Mouse (Mus musculus) ovary, postnatal 10 days (tissue): ENCODE measurements at regions not wholly inside any gene's neighbourhood (a gene's known extent, or its start where the extent isn't known, plus 50 kb on each side); places are given as distances from the start of the nearest gene placed in this dataset.

Experiments
- DNase-seq: peaks from one replicate; pipeline ENCODE4 v3.0.0; 2022; ENCODE audit warnings: low spot score

DNA sequence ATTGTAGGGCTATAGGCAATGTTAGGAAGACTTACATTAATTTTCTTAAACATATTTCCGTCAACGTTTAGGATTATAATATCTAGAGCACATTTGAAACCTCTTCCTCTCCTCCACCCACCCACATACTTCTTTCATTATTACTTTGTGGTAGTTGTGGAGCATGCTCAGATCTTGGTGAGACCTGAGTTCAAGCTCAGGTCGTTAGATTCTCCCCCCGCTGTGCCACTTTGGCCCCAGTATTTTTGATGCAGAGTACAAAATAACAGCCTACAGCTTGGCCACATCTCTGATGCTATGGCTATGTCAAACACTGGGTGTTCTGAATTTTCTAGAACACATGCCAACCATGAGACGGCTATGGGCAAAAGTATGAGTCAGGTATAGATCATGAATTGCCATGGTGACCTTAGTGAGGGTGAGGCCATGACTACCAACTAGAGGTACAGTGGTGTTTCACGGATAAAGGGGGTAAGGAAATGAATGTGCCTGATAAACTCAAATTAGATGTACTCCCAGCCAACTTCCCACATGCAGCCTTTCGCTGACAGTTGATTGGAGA is 68.5 kb upstream of the H2afz start:
- no peak for DNase-seq

GRCm38 (mm10) chr3:137798769-137799168 is 65.5 kb upstream of the H2afz start:
- no peak for DNase-seq

DNA sequence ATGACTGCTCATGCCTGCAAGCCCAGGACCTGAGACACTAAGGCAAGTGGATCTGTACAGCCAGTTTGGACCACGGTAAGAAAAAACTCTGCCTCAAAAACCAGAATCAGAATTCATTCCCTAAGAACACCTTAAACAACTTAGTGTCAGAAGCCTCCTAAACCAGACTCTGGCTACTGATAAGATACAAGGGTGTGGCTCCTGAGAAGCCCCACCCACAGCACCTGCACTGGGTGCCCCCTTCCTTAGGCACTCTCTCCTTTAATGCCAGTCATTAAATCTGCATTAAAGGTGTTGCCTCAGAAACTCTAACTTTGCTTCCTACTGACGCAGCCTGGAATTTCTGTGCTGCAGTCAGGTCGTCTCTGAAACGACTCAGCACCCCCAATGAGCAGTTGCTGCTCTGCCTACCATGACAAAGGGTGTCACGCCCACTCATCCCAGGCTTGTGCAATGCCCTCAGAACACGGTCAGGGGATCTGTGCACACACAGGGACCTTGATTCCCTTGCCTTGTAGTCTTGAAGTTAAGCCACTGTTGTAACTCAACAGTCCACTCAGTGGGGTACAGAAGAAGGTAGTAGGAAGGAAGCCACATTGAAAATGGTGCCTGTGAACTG is 62.8 kb upstream of the H2afz start:
- DNase-seq = no peak

- DNase-seq = no peak
These were observed 56.9 kb upstream of the H2afz start for GRCm38 (mm10) chr3:137807423-137807822.

GRCm38 (mm10) chr3:137807913-137808684 is 56.2 kb upstream of the H2afz start:
- DNase-seq = no peak

DNA sequence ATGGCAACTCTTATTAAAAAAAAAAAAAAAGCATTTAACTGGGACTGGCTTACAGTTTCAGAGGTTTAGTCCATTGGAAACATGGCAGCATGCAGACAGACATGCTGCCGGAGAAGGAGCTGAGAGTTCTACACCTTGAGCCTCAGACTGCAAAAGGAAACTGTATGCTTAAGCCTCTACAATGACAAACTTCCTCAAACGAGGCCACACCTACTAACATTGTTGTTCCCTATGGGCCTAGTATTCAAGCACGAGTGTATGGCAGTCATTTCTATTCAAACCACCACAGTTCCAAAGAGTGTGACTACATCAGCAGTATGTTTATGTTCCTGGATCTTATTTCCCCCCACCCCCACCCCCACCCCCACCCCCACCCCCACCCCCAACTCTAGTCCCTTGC is 54.2 kb upstream of the H2afz start:
- DNase-seq = no peak
